Mouse (Mus musculus): ENCODE results near the gene Nup50. TPM values are rescaled to one million over a fixed set of nuclear protein-coding genes. Genes with fewer than 3 reads are reported as not detected.

Nup50 gene
- polyA plus RNA-seq, 1 experiment from 2014 or later, result 56.4 TPM

DNA sequence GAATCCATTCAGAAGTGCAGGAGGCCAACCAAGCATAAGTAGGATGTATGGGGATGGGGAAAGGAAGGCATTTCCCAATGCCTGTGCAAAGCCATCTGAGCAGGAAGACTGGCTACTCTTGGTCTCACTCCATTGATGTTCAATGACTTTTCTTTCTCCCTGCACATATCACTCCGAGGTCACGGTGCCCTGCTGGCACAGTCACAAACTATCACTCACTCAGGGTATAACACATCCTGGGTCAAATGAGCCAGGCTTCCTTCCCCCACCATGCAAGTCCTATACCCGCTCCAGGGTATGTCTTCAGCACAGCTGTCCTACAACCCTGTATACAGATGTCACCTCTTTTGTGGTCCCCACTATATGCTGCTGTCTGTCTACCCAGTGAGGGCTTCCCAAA is 35.1 kb downstream of the Nup50 start:
- peaks cover 26% of the 10 kb centered on the region for H3K4me1 ChIP-seq
- H3K9me3 ChIP-seq (replicated peaks), result no peaks in the 10 kb centered on the region
- H3K27ac ChIP-seq, result no peak overlapping the region
- no peaks in the 10 kb centered on the region for H3K27me3 ChIP-seq
- peaks cover 40% of the 10 kb centered on the region for H3K36me3 ChIP-seq
- WGBS, result 88% methylated on average over 3 of the region's 3 CpGs
- no peak overlapping the region for H3K4me3 ChIP-seq
- H3K4me2 ChIP-seq (replicated peaks), result no peak overlapping the region
- no peak overlapping the region for H3K9ac ChIP-seq
- no peak for ATAC-seq (ENCODE audit: low FRiP score)

- H3K27me3 ChIP-seq, result no peaks in the 10 kb centered on the region
- no peak overlapping the region for H3K4me3 ChIP-seq
- 91% methylated on average over 6 of the region's 6 CpGs for WGBS
- no peak for ATAC-seq (ENCODE audit: low FRiP score)
- H3K9ac ChIP-seq, result no peak overlapping the region
- peaks cover 24% of the 10 kb centered on the region for H3K36me3 ChIP-seq
- H3K27ac ChIP-seq, result no peak overlapping the region
- H3K9me3 ChIP-seq (replicated peaks), result no peaks in the 10 kb centered on the region
- H3K4me1 ChIP-seq, result peaks cover 26% of the 10 kb centered on the region
- no peak overlapping the region for H3K4me2 ChIP-seq (replicated peaks)
Observed at GRCm38 (mm10) chr15:84959891-84960290, 36.7 kb downstream of the Nup50 start.

GRCm38 (mm10) chr15:84960692-84961091 is 37.5 kb downstream of the Nup50 start:
- ATAC-seq (ENCODE audit: low FRiP score), result no peak

GRCm38 (mm10) chr15:84962518-84962917 is 39.3 kb downstream of the Nup50 start:
- Histone ChIP-seq H3K27me3 (no peaks in the 10 kb centered on the region), H3K4me2 (replicated peaks) (no peak overlapping the region), H3K9me3 (replicated peaks) (no peaks in the 10 kb centered on the region), H3K4me1 (peaks cover 25% of the 10 kb centered on the region), H3K4me3 (no peak overlapping the region), H3K9ac (no peak overlapping the region), H3K27ac (no peak overlapping the region), H3K36me3 (peaks cover 10% of the 10 kb centered on the region; the same call in 1 of the 2 replicates)
- 83% methylated on average over 2 of the region's 2 CpGs for WGBS
- no peak for ATAC-seq (ENCODE audit: low FRiP score)

More at GRCm38 (mm10) chr15:84960692-84961091, 37.5 kb downstream of the Nup50 start:
- H3K27me3 ChIP-seq, result no peaks in the 10 kb centered on the region
- H3K4me1 ChIP-seq, result peaks cover 26% of the 10 kb centered on the region
- no peak overlapping the region for H3K4me3 ChIP-seq
- 26% methylated on average over 8 of the region's 8 CpGs for WGBS
- peaks cover 16% of the 10 kb centered on the region for H3K36me3 ChIP-seq
- 0 out of 2 replicates have a peak overlapping the region, but pooled peaks have one; percentile 13 for H3K4me2 ChIP-seq (replicated peaks)
- peak overlapping the region; percentile 53 for H3K9ac ChIP-seq
- H3K9me3 ChIP-seq (replicated peaks), result no peaks in the 10 kb centered on the region
- H3K27ac ChIP-seq, result no peak overlapping the region

- Histone ChIP-seq H3K4me2 (replicated peaks) (no peak overlapping the region), H3K27ac (no peak overlapping the region), H3K27me3 (no peaks in the 10 kb centered on the region), H3K36me3 (0 out of 2 replicates have a peak, but pooled peaks cover 4% of the 10 kb centered on the region), H3K4me1 (peaks cover 12% of the 10 kb centered on the region), H3K4me3 (no peak overlapping the region), H3K9ac (no peak overlapping the region), H3K9me3 (replicated peaks) (no peaks in the 10 kb centered on the region)
- WGBS, result 84% methylated on average over 5 of the region's 5 CpGs
- ATAC-seq (ENCODE audit: low FRiP score), result no peak
Observed at GRCm38 (mm10) chr15:84964771-84965170, 41.6 kb downstream of the Nup50 start.

DNA sequence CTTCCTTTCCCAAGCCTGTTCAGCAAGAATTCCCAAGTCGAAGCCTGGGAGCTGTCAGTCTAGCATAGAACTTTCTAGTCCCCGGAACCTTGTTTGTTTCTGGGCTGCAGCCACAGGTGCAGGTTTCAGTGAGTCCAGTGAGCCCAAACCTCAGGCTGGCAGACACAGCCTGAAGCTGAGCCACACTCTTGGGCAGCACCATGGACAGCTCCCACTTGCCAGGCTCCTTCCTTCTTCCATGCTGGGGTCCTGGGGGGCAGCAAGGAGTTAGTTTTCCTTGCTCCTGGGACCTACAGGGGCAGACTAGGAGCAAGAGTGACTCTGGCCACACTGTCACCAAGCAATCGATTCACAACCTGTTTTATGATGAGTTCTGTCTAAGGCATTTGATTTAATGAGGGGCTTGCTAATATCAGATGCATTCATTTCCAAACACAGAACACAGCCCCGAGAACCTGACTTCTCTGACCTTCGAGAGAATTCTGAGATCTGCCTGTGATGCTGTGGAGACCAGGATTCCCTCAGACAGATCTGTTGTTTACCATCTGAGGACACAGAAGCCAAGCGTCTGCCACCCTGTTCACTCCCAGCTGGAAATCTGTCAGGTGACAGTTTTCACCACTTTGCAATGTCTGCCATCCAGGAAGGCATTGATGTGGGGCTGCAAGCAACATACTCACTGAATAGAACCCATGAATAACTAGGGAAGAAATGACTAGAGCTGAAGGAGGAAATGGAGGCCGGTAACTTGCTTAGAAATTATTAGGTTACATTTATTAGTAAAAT is 42.6 kb downstream of the Nup50 start:
- H3K27me3 ChIP-seq, result no peaks in the 10 kb centered on the region
- H3K36me3 ChIP-seq, result 0 out of 2 replicates have a peak, but pooled peaks cover 7% of the 10 kb centered on the region
- no peak overlapping the region for H3K9ac ChIP-seq
- H3K9me3 ChIP-seq (replicated peaks), result no peaks in the 10 kb centered on the region
- 64% methylated on average over 7 of the region's 7 CpGs for WGBS
- no peak overlapping the region for H3K27ac ChIP-seq
- H3K4me3 ChIP-seq, result no peak overlapping the region
- no peak for ATAC-seq (ENCODE audit: low FRiP score)
- H3K4me2 ChIP-seq (replicated peaks), result no peak overlapping the region
- H3K4me1 ChIP-seq, result peaks cover 5% of the 10 kb centered on the region

DNA sequence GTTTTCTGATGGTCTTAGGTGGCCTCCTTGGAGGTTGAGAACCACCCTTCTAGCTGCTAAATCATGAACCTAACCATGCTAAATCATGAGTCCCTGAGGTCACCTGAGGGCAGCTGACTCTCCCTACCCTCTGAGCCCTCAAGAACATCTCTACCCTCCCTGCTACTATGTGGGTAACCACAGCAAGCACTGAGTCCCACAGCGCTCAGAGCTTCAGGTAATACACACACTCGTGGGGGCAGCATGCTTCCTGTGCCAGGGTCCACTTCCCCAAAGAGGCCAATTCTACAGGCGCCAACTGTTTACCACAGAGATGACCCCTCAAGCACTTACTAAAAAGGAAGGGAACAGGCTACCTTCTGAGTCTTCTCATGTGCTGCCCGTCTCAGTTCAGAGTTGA is 45.3 kb downstream of the Nup50 start:
- no peak for ATAC-seq (ENCODE audit: low FRiP score)
- Histone ChIP-seq H3K4me1 (peaks cover 6% of the 10 kb centered on the region), H3K4me2 (replicated peaks) (no peak overlapping the region), H3K27me3 (no peaks in the 10 kb centered on the region), H3K9me3 (replicated peaks) (no peaks in the 10 kb centered on the region), H3K27ac (no peak overlapping the region), H3K9ac (no peak overlapping the region), H3K36me3 (0 out of 2 replicates have a peak, but pooled peaks cover 7% of the 10 kb centered on the region), H3K4me3 (no peak overlapping the region)
- WGBS, result 92% methylated on average over 4 of the region's 4 CpGs

GRCm38 (mm10) chr15:84972860-84973543 is 49.8 kb downstream of the Nup50 start:
- no peak overlapping the region for H3K4me2 ChIP-seq (replicated peaks)
- H3K27ac ChIP-seq, result peak overlapping the region; percentile 23; the same call in 1 of the 2 replicates
- H3K4me1 ChIP-seq, result peaks cover 43% of the 10 kb centered on the region
- H3K36me3 ChIP-seq, result 0 out of 2 replicates have a peak, but pooled peaks cover 3% of the 10 kb centered on the region
- no peak for ATAC-seq (ENCODE audit: low FRiP score)
- no peak overlapping the region for H3K9ac ChIP-seq
- no peaks in the 10 kb centered on the region for H3K27me3 ChIP-seq
- WGBS, result 55% methylated on average over 8 of the region's 8 CpGs
- no peaks in the 10 kb centered on the region for H3K9me3 ChIP-seq (replicated peaks)
- H3K4me3 ChIP-seq, result no peak overlapping the region

DNA sequence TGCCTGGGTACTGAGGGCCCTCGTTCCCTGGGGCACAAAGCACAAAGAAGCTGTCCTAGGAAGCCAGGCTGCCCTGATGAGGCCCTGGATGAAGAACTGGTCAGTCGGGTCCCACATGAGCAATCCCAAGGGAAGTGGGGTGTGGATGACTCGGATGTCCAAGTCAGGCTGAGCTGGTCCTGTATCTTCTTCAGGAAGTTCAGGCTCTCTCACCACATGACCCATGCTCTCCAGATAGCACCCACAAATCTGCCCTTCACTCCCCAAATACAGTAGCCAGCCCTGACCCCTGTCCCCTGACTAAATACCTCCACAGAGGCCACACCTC is 50.3 kb downstream of the Nup50 start:
- no peak for ATAC-seq (ENCODE audit: low FRiP score)
- Histone ChIP-seq H3K4me2 (replicated peaks) (no peak overlapping the region), H3K27ac (peak overlapping the region; percentile 23; the same call in 1 of the 2 replicates), H3K9me3 (replicated peaks) (no peaks in the 10 kb centered on the region), H3K36me3 (0 out of 2 replicates have a peak, but pooled peaks cover 3% of the 10 kb centered on the region), H3K4me3 (no peak overlapping the region), H3K27me3 (no peaks in the 10 kb centered on the region), H3K9ac (no peak overlapping the region), H3K4me1 (peaks cover 43% of the 10 kb centered on the region)
- WGBS, result 21% methylated on average over 3 of the region's 3 CpGs

DNA sequence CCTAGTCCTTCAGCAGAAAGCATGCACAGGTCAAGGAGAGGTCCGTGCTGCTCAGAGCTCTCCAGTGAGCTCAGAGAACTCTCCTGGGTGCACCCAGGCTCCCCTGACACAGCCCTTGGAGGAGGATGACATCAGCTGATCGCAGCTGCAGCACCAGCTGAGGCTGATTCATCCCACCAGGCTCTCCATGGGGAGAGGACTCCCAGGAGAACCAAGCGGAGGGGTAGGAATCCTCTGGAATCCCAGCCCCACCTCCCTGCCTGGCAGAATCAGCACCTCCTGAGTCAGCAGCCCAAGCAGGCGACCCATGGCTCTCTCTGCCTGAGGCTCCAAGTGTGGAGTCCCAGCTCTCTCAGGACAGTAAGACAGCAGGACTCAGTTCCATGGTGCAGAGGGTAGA is 52.5 kb downstream of the Nup50 start:
- WGBS, result 27% methylated on average over 4 of the region's 4 CpGs
- no peak for ATAC-seq (ENCODE audit: low FRiP score)
- Histone ChIP-seq H3K9ac (no peak overlapping the region), H3K4me2 (replicated peaks) (no peak overlapping the region), H3K9me3 (replicated peaks) (no peaks in the 10 kb centered on the region), H3K27me3 (no peaks in the 10 kb centered on the region), H3K4me1 (peaks cover 45% of the 10 kb centered on the region), H3K4me3 (no peak overlapping the region), H3K27ac (no peak overlapping the region), H3K36me3 (no peaks in the 10 kb centered on the region)

GRCm38 (mm10) chr15:84981609-84982313 is 58.5 kb downstream of the Nup50 start:
- Histone ChIP-seq H3K27ac (no peak overlapping the region), H3K9ac (no peak overlapping the region), H3K36me3 (peaks cover 3% of the 10 kb centered on the region; the same call in 1 of the 2 replicates), H3K4me2 (replicated peaks) (no peak overlapping the region), H3K4me1 (peaks cover 25% of the 10 kb centered on the region), H3K9me3 (replicated peaks) (no peaks in the 10 kb centered on the region), H3K27me3 (no peaks in the 10 kb centered on the region), H3K4me3 (no peak overlapping the region)
- WGBS, result 89% methylated on average over 9 of the region's 9 CpGs
- ATAC-seq (ENCODE audit: low FRiP score), result no peak

DNA sequence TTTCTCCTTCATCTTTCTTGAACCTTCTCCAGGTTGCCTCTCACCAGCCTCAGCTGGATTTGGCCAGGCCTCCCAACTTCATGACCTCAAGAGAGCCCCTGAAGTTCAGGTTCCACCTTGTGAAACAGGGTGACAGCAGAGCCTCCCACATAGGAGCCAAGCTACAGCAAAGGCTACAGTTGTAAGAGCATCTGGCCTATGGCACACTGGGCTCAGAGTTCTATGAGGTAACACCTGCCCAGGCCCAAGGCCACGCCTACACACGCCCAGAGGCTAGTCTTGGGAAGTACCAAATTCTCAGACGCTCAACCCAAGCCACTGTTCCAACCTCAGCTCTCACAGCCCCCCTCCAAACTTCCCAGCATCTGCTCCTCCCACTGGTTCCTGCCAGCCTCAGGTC is 59.7 kb downstream of the Nup50 start:
- Histone ChIP-seq H3K27ac (no peak overlapping the region), H3K4me3 (no peak overlapping the region), H3K9me3 (replicated peaks) (no peaks in the 10 kb centered on the region), H3K9ac (no peak overlapping the region), H3K36me3 (peaks cover 3% of the 10 kb centered on the region; the same call in 1 of the 2 replicates), H3K27me3 (no peaks in the 10 kb centered on the region), H3K4me2 (replicated peaks) (no peak overlapping the region), H3K4me1 (peaks cover 24% of the 10 kb centered on the region)
- WGBS, result 85% methylated on average over 3 of the region's 3 CpGs
- ATAC-seq (ENCODE audit: low FRiP score), result no peak
